Mouse (Mus musculus) lung, adult 2 months (tissue): ENCODE data around the gene Ascc1.

Experiments used
- CTCF ChIP-seq: fragments of 200-500 bp; IDR thresholded peaks from 2 replicates; pipeline ENCODE4 v1.5.1; 2011; ENCODE audit warnings: mild to moderate bottlenecking, low read length, control low read depth; ENCODE audit not compliant: insufficient read depth
- POLR2A ChIP-seq: fragments of 200-500 bp; IDR thresholded peaks from 2 replicates; pipeline ENCODE4 v1.6.1; 2011; ENCODE audit warnings: low read depth, mild to moderate bottlenecking, control low read depth, low read length, borderline replicate concordance; ENCODE audit errors: extremely low read depth

- TF ChIP-seq CTCF = no peak
- TF ChIP-seq POLR2A = no peak
These were observed 136.1 kb downstream of the Ascc1 start for GRCm38 (mm10) chr10:60138680-60139079.
